Mouse (Mus musculus) MEL (cell line): ENCODE data around the gene Acp4. TPM values are rescaled to one million over a fixed set of nuclear protein-coding genes. Genes with fewer than 3 reads are reported as not detected.

Experiments used
- DNase-seq: peaks from one replicate; pipeline ENCODE4 v3.0.0; 2011; ENCODE audit warnings: low read depth, low spot score
- H3K27ac ChIP-seq: 2 replicates; pipeline ENCODE4 v1.5.1; 2012; ENCODE audit warnings: low read depth, mild to moderate bottlenecking, control low read depth, low read length, moderate library complexity; ENCODE audit not compliant: control insufficient read depth
- H3K27me3 ChIP-seq, 2 experiments: fragments of 150-350 bp in 1 of 2; sonication (generic) in 1 of 2; 2 replicates each; pipeline ENCODE4 v1.6.1; 2012; ENCODE audit warnings: low read length in 2 of 2, mild to moderate bottlenecking in 2 of 2, improper control_type of control experiment in 1 of 2, moderate library complexity in 1 of 2; ENCODE audit not compliant: insufficient read depth in 2 of 2, control insufficient read depth in 1 of 2
- H3K36me3 ChIP-seq, 2 experiments: 2 replicates each; pipeline ENCODE4 v1.6.1; 2012 to 2014; ENCODE audit warnings: low read length in 2 of 2, improper control_type of control experiment in 1 of 2, inconsistent platforms in 1 of 2, mild to moderate bottlenecking in 1 of 2; ENCODE audit not compliant: insufficient read depth in 2 of 2, control insufficient read depth in 1 of 2
- H3K4me1 ChIP-seq, 2 experiments: fragments of 150-350 bp in 1 of 2; sonication (generic) in 1 of 2; 2 replicates each; pipeline ENCODE4 v1.6.1; 2012; ENCODE audit warnings: low read length in 2 of 2, improper control_type of control experiment in 1 of 2, mild to moderate bottlenecking in 1 of 2; ENCODE audit not compliant: insufficient read depth in 2 of 2, control insufficient read depth in 1 of 2
- H3K4me3 ChIP-seq, 2 experiments: fragments of 150-350 bp in 1 of 2; sonication (generic) in 1 of 2; 2 replicates each; pipeline ENCODE4 v1.5.1; 2012; ENCODE audit warnings: low read depth in 2 of 2, low read length in 2 of 2, mild to moderate bottlenecking in 2 of 2, moderate library complexity in 2 of 2, control low read depth in 1 of 2, improper control_type of control experiment in 1 of 2; ENCODE audit not compliant: control insufficient read depth in 1 of 2, insufficient read depth in 1 of 2
- H3K79me2 ChIP-seq: 2 replicates; pipeline ENCODE4 v1.6.1; 2012; ENCODE audit warnings: mild to moderate bottlenecking, low read length, moderate library complexity; ENCODE audit not compliant: control insufficient read depth, poor library complexity, insufficient read depth
- H3K9ac ChIP-seq: 2 replicates; pipeline ENCODE4 v1.6.1; 2012; ENCODE audit warnings: low read depth, mild to moderate bottlenecking, control low read depth, low read length, moderate library complexity; ENCODE audit not compliant: control insufficient read depth, poor library complexity, severe bottlenecking
- H3K9me3 ChIP-seq: fragments of 150-350 bp; sonication (generic); replicated peaks from 2 replicates; pipeline ENCODE4 v1.6.1; 2012; ENCODE audit warnings: mild to moderate bottlenecking, low read length, improper control_type of control experiment, moderate library complexity; ENCODE audit not compliant: insufficient read depth
- BHLHE40 ChIP-seq: IDR thresholded peaks from 2 replicates; pipeline ENCODE4 v1.6.1; 2012; ENCODE audit warnings: low read depth, mild to moderate bottlenecking, inconsistent platforms, low read length, improper control_type of control experiment, borderline replicate concordance
- CHD2 ChIP-seq: IDR thresholded peaks from 2 replicates; pipeline ENCODE4 v1.6.1; 2011; ENCODE audit warnings: low read length, improper control_type of control experiment
- CTCF ChIP-seq, 3 experiments: IDR thresholded peaks in 2 of 3; conservative IDR thresholded peaks in 1 of 3; 2 replicates each; pipeline ENCODE4 v1.5.1; 2011 to 2012; ENCODE audit warnings: low read length in 3 of 3, low read depth in 2 of 3, mild to moderate bottlenecking in 2 of 3, improper control_type of control experiment in 1 of 3, inconsistent platforms in 1 of 3, mixed read lengths in 1 of 3, moderate library complexity in 1 of 3; ENCODE audit not compliant: control insufficient read depth in 1 of 3, insufficient read depth in 1 of 3, poor library complexity in 1 of 3, severe bottlenecking in 1 of 3
- EP300 ChIP-seq, 2 experiments: IDR thresholded peaks; 2 replicates each; pipeline ENCODE4 v1.6.1; 2011; ENCODE audit warnings: improper control_type of control experiment in 2 of 2, low read length in 2 of 2, low read depth in 1 of 2, mild to moderate bottlenecking in 1 of 2
- ETS1 ChIP-seq: IDR thresholded peaks from 2 replicates; pipeline ENCODE4 v1.6.1; 2012; ENCODE audit warnings: low read depth, mild to moderate bottlenecking, inconsistent platforms, low read length, improper control_type of control experiment, moderate library complexity
- GABPA ChIP-seq: IDR thresholded peaks from 2 replicates; pipeline ENCODE4 v1.6.1; 2012; ENCODE audit warnings: low read depth, mild to moderate bottlenecking, inconsistent platforms, low read length, improper control_type of control experiment, moderate library complexity
- GATA1 ChIP-seq: IDR thresholded peaks from 2 replicates; pipeline ENCODE4 v1.6.1; 2011; ENCODE audit warnings: low read depth, low read length, improper control_type of control experiment
- HCFC1 ChIP-seq: IDR thresholded peaks from 2 replicates; pipeline ENCODE4 v1.6.1; 2012; ENCODE audit warnings: low read depth, mild to moderate bottlenecking, inconsistent platforms, low read length, improper control_type of control experiment, moderate library complexity
- MAZ ChIP-seq: IDR thresholded peaks from 2 replicates; pipeline ENCODE4 v1.6.1; 2012; ENCODE audit warnings: low read depth, mild to moderate bottlenecking, inconsistent platforms, low read length, improper control_type of control experiment
- MXI1 ChIP-seq: IDR thresholded peaks from 2 replicates; pipeline ENCODE4 v1.6.1; 2011; ENCODE audit warnings: mild to moderate bottlenecking, low read depth, low read length, improper control_type of control experiment
- POLR2A ChIP-seq, 2 experiments: IDR thresholded peaks; 2 replicates each; pipeline ENCODE4 v1.6.1; 2011 to 2012; ENCODE audit warnings: low read length in 2 of 2, mild to moderate bottlenecking in 2 of 2, control low read depth in 1 of 2, improper control_type of control experiment in 1 of 2, low read depth in 1 of 2, moderate library complexity in 1 of 2; ENCODE audit not compliant: control insufficient read depth in 1 of 2, insufficient read depth in 1 of 2, poor library complexity in 1 of 2
- POLR2AphosphoS2 ChIP-seq: IDR thresholded peaks from 2 replicates; pipeline ENCODE4 v1.6.1; 2011; ENCODE audit warnings: low read length, improper control_type of control experiment
- POLR2AphosphoS5 ChIP-seq: IDR thresholded peaks from 2 replicates; pipeline ENCODE4 v1.6.1; 2012; ENCODE audit warnings: low read depth, borderline replicate concordance, mild to moderate bottlenecking, inconsistent platforms, low read length, moderate library complexity, mixed read lengths
- RAD21 ChIP-seq: IDR thresholded peaks from 2 replicates; pipeline ENCODE4 v1.6.1; 2011; ENCODE audit warnings: mild to moderate bottlenecking, low read depth, low read length, improper control_type of control experiment
- SIN3A ChIP-seq: IDR thresholded peaks from 2 replicates; pipeline ENCODE4 v1.6.1; 2012; ENCODE audit warnings: low read length, improper control_type of control experiment, inconsistent platforms
- SMC3 ChIP-seq: IDR thresholded peaks from 2 replicates; pipeline ENCODE4 v1.6.1; 2011; ENCODE audit warnings: low read depth, low read length, improper control_type of control experiment
- UBTF ChIP-seq: IDR thresholded peaks from 2 replicates; pipeline ENCODE4 v1.6.1; 2012; ENCODE audit warnings: low read depth, mild to moderate bottlenecking, inconsistent platforms, low read length, improper control_type of control experiment, moderate library complexity, borderline replicate concordance; ENCODE audit not compliant: insufficient read depth
- USF1 ChIP-seq: IDR thresholded peaks from 2 replicates; pipeline ENCODE4 v1.6.1; 2014; ENCODE audit warnings: low read depth, mild to moderate bottlenecking, inconsistent platforms, low read length, improper control_type of control experiment, moderate library complexity
- ZC3H11A ChIP-seq: IDR thresholded peaks from 2 replicates; pipeline ENCODE4 v1.6.1; 2012; ENCODE audit warnings: low read depth, mild to moderate bottlenecking, inconsistent platforms, low read length, improper control_type of control experiment
- polyA plus RNA-seq, 2 experiments: library from polyadenylated mRNA; stranded (reverse) in 1 of 2; unstranded in 1 of 2; fragments of >175 nt in 1 of 2; fragments of >200 nt in 1 of 2; gene quantifications; 2 replicates each; pipeline versions ENCODE4 v1.2.1 to v1.2.4; 2012; ENCODE audit warnings: low replicate concordance in 2 of 2, low read depth in 1 of 2; ENCODE audit not compliant: insufficient read length in 2 of 2, insufficient read depth in 1 of 2, missing spikeins in 1 of 2
- total RNA-seq: library from RNA; depleted of rRNA; stranded (reverse); fragments of 300-350 nt; gene quantifications from 2 replicates; pipeline ENCODE4 v1.2.3, GENCODE M21; 2012

The Acp4 gene
- total and polyA plus RNA-seq, 3 experiments: 0.12 to 0.14 TPM; not detected in 1

DNA sequence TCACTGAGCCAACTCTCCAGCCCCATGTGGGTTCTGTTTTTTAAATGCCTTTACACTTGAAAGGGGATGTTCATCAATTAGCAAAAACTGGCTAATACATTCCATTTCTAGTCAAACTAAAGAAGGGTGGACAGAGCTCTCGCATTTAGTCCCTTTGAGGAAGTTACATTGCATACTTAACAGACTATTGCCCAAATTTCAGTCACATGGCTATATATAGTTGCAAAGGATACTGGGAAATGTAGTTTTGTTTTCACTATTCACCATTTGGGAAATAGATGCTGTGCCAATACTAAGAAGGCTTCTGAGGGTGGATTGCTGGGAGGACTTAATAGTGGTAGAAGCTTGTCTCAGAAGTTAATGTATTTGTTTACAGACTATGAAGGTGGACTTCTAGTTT lies 23.8 kb upstream of the Acp4 start:
- Histone ChIP-seq H3K4me1 (no peaks in the 10 kb centered on the region), H3K27me3 (no peaks in the 10 kb centered on the region), H3K9ac (no peak overlapping the region), H3K9me3 (no peaks in the 10 kb centered on the region), H3K4me3 (no peak overlapping the region), H3K36me3 (no peaks in the 10 kb centered on the region), H3K27ac (no peak overlapping the region), H3K79me2 (no peaks in the 10 kb centered on the region)
- DNase-seq: no peak
- TF ChIP-seq ZC3H11A (no peak), HCFC1 (peak; percentile 75), CHD2 (no peak), MAZ (no peak), USF1 (peak; percentile 76)

DNA sequence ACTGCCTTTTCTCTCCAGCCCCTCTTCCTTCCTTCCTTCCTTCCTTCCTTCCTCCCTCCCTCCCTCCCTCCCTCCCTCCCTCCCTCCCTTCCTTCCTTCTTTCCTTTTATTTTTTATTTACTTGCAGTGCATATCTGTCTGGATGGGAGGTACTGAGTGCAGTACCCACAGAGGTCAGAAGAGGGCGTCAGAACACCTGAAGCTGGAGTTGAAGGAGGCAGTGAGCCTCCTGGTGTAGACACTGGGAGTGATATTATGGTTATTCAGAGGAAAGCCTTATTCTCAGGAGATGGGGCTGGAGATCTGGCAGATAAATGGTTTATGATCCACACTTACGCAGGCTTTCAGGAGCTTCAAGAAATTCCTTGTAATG lies 20.1 kb upstream of the Acp4 start:
- H3K27ac ChIP-seq: no peak overlapping the region
- TF ChIP-seq SIN3A (no peak), ETS1 (no peak), POLR2AphosphoS5 (no peak), MXI1 (no peak), CHD2 (no peak), HCFC1 (no peak), POLR2A (IDR thresholded peaks at IDR 0.05; ENCODE audit: control insufficient read depth in 1 of 2, insufficient read depth in 1 of 2, low read depth in 1 of 2, low read length in 2 of 2, poor library complexity in 1 of 2) (no peak), EP300 (IDR thresholded peaks at IDR 0.05; ENCODE audit: low read depth in 1 of 2, low read length in 2 of 2) (no peak), UBTF (no peak), CTCF (IDR thresholded peaks at IDR 0.05 in 2 of 3, conservative IDR thresholded peaks at IDR 0.05 in 1 of 3; ENCODE audit: control insufficient read depth in 1 of 3, insufficient read depth in 1 of 3, low read depth in 2 of 3, low read length in 3 of 3, poor library complexity in 1 of 3, severe bottlenecking in 1 of 3) (peak; percentile 42 to 61 (median 50)), POLR2AphosphoS2 (no peak), BHLHE40 (no peak), GATA1 (no peak), SMC3 (peak; percentile 66), MAZ (no peak), GABPA (no peak), ZC3H11A (peak; percentile 47), RAD21 (peak; percentile 46)
- no peaks in the 10 kb centered on the region for H3K9me3 ChIP-seq
- no peaks in the 10 kb centered on the region for H3K27me3 ChIP-seq
- H3K36me3 ChIP-seq: no peaks in the 10 kb centered on the region
- no peak overlapping the region for H3K9ac ChIP-seq
- no peaks in the 10 kb centered on the region for H3K79me2 ChIP-seq
- peak; percentile 49 for DNase-seq
- no peaks in the 10 kb centered on the region for H3K4me1 ChIP-seq
- no peak overlapping the region for H3K4me3 ChIP-seq
